In genomic region chr6:53401364-53401763, GRCm38 (mm10) we compare ENCODE assay signal across 22 mouse cellular contexts.
"Had no signal": no experiment of that assay in that cellular context is flagged by ENCODE, and none has a peak within 500 bp of the region (broad histone marks: within the 10 kb centered on the region; RNA-seq: fewer than 3 reads in every experiment).

No protein-coding gene starts in this region.

- H3K36me3 ChIP-seq: midbrain, embryonic 10.5 days; midbrain, embryonic 12.5 days; neural tube, embryonic 13.5 days; neural tube, embryonic 15.5 days had no signal

- ATAC-seq: liver, postnatal 0 days; lung, postnatal 0 days; midbrain, embryonic 16.5 days had no signal

- H3K4me3 ChIP-seq: megakaryocyte, embryonic 14.5 days; midbrain, embryonic 10.5 days; midbrain, embryonic 12.5 days; myocyte; neural tube, embryonic 13.5 days; neural tube, embryonic 15.5 days had no signal

- H3K9ac ChIP-seq: liver, postnatal 0 days; lung, embryonic 14.5 days; midbrain, embryonic 12.5 days; neural tube, embryonic 13.5 days; neural tube, embryonic 15.5 days had no signal

- H3K9me3 ChIP-seq: megakaryocyte, embryonic 14.5 days; midbrain, embryonic 10.5 days; midbrain, embryonic 12.5 days; neural tube, embryonic 13.5 days; neural tube, embryonic 15.5 days had no signal

- H3K27ac ChIP-seq: macrophage; midbrain, embryonic 10.5 days; midbrain, embryonic 12.5 days; neural tube, embryonic 13.5 days; neural tube, embryonic 15.5 days had no signal

- DNase-seq: liver, postnatal 0 days; lung, embryonic 14.5 days; lung, postnatal 14 days; lung, postnatal 36 days; midbrain, embryonic 14.5 days; retina, postnatal 1 day; right cerebral cortex, adult 18-20 months; right cerebral cortex, postnatal 25 days; right cerebral cortex, postnatal 4 days; spleen, adult 18-20 months; thymus, adult 18-20 months; thymus, postnatal 25 days; thymus, postnatal 4 days had no signal

- H3K27me3 ChIP-seq: midbrain, embryonic 12.5 days; neural tube, embryonic 13.5 days; neural tube, embryonic 15.5 days had no signal

- H3K4me2 ChIP-seq: lung, embryonic 14.5 days; midbrain, embryonic 12.5 days; neural tube, embryonic 13.5 days; neural tube, embryonic 15.5 days had no signal
